Mouse (Mus musculus): ENCODE measurements around the gene Cmpk1. TPM values are rescaled to one million over a fixed set of nuclear protein-coding genes. Genes with fewer than 3 reads are reported as not detected.

The Cmpk1 gene
- polyA plus RNA-seq, 1 experiment from 2014 or later = 356 TPM

DNA sequence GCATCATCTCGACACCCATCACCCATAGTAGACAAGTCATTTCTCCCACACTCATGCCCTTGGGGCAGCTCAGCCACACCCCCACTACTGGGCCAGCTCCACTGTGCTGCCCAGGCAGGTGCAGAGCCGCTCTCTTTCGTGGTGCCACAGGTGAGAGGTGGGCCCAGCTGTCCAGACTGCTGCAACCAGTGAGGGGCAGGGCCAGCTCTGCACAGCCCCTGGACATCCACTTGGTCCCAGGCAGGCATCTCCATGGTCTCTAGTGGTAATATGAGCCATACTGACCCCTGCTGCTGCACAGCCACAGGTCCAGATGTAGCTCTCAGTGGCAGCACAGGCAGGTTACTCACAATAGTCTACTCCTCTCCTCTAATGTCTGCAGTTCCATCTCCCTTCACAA, 33.9 kb downstream of the Cmpk1 start:
- Histone ChIP-seq H3K27me3 (replicated peaks; ENCODE audit: control insufficient read depth, insufficient read depth, low read length) (no peaks in the 10 kb centered on the region), H3K27ac (ENCODE audit: low read depth, low read length) (no peak overlapping the region), H3K36me3 (ENCODE audit: control insufficient read depth, insufficient read depth) (no peaks in the 10 kb centered on the region), H3K9me3 (ENCODE audit: control insufficient read depth) (no peaks in the 10 kb centered on the region), H3K4me3 (ENCODE audit: low read depth, low read length) (no peak overlapping the region), H3K9ac (ENCODE audit: low read depth, low read length) (no peak overlapping the region), H3K4me1 (replicated peaks; ENCODE audit: control insufficient read depth, insufficient read depth, low read length) (no peaks in the 10 kb centered on the region), H3K4me2 (replicated peaks; ENCODE audit: low read depth) (no peak overlapping the region)
- 87% methylated on average over 3 of the region's 3 CpGs for WGBS
- no peak for ATAC-seq
- no peak for TF ChIP-seq CTCF (IDR thresholded peaks at IDR 0.05; ENCODE audit: low read depth)

DNA sequence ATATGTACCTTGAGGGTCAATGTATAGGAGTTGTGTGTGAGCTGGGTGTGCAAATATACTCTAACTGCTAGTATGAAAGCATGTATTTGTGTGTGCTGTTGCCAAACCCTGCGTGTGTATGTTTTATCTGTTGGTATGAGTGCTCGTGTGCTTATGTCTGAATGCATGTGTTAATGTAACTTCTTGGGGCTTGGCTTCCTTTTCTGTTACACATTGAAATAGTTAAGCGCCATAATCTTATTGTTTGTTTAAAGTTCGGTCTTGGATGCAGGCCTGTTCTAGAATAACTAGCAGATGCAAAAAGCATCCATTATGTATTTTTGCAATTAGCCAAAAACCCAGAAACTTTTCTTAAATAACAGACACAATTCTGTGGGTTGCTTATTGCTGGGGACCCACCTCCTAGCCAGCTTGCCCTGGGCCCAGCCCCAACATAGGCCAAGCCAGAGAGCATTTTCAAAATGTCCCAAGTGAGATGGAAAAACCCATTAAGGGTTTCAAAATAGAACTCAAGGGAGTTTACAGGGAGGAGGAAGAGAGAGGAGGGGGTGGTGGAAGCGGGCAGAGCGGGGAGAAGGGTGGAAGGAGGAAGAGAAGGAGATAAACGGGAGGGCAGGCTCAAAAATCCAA, 39.1 kb downstream of the Cmpk1 start:
- ATAC-seq = no peak
- H3K27me3 ChIP-seq (replicated peaks; ENCODE audit: control insufficient read depth, insufficient read depth, low read length) = no peaks in the 10 kb centered on the region
- no peak overlapping the region for H3K4me3 ChIP-seq (ENCODE audit: low read depth, low read length)
- H3K9ac ChIP-seq (ENCODE audit: low read depth, low read length) = no peak overlapping the region
- no peak overlapping the region for H3K4me2 ChIP-seq (replicated peaks; ENCODE audit: low read depth)
- WGBS = 54% methylated on average over 7 of the region's 7 CpGs
- H3K36me3 ChIP-seq (ENCODE audit: control insufficient read depth, insufficient read depth) = no peaks in the 10 kb centered on the region
- H3K4me1 ChIP-seq (replicated peaks; ENCODE audit: control insufficient read depth, insufficient read depth, low read length) = no peaks in the 10 kb centered on the region
- no peak for TF ChIP-seq CTCF (IDR thresholded peaks at IDR 0.05; ENCODE audit: low read depth)
- H3K27ac ChIP-seq (ENCODE audit: low read depth, low read length) = no peak overlapping the region
- H3K9me3 ChIP-seq (ENCODE audit: control insufficient read depth) = no peaks in the 10 kb centered on the region

DNA sequence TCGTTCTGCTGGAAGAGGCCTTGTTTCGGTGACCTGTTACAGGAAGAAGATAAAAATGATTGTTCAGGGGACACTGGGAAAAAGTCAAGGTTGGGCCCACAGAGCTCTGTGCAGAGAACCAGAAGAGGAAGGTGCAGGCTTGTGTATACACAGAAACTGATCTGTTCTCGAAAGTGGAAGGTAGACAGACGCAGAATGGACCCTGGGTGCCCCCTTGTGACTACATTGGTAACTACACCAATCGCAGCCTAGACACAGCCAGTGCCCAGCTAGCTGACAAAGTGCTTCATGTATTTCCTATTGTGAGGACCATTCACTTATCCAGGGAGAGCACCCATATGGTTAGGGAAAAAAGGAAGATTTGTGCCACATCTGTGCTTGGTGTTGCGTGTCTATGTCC, 39.6 kb downstream of the Cmpk1 start:
- H3K9me3 ChIP-seq (ENCODE audit: control insufficient read depth) = no peaks in the 10 kb centered on the region
- no peak overlapping the region for H3K4me3 ChIP-seq (ENCODE audit: low read depth, low read length)
- H3K27me3 ChIP-seq (replicated peaks; ENCODE audit: control insufficient read depth, insufficient read depth, low read length) = no peaks in the 10 kb centered on the region
- H3K4me1 ChIP-seq (replicated peaks; ENCODE audit: control insufficient read depth, insufficient read depth, low read length) = no peaks in the 10 kb centered on the region
- no peak overlapping the region for H3K9ac ChIP-seq (ENCODE audit: low read depth, low read length)
- 14% methylated on average over 6 of the region's 6 CpGs for WGBS
- peak; percentile 97 for TF ChIP-seq CTCF (IDR thresholded peaks at IDR 0.05; ENCODE audit: low read depth)
- H3K4me2 ChIP-seq (replicated peaks; ENCODE audit: low read depth) = no peak overlapping the region
- peak; percentile 57 for ATAC-seq
- H3K27ac ChIP-seq (ENCODE audit: low read depth, low read length) = no peak overlapping the region
- no peaks in the 10 kb centered on the region for H3K36me3 ChIP-seq (ENCODE audit: control insufficient read depth, insufficient read depth)

DNA sequence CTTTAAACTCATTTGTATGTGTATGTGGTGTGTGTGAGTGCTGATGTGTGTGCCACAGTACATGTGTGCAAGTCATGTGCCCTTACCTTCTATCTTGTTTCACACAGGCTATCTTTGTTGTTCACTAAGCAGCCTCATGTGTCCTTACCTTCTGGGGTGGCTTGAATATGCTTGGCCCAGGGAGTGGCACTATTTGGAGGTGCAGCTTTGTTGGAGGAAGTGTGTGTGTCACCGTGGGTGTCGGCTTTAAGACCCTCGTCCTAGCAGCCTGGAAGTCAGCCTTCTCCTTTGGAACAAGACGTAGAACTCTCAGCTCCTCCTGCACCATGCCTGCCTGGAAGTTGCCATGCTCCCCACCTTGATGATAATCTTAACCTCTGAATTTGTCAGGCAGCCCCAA, 40.6 kb downstream of the Cmpk1 start:
- no peak for ATAC-seq
- Histone ChIP-seq H3K4me3 (ENCODE audit: low read depth, low read length) (no peak overlapping the region), H3K4me2 (replicated peaks; ENCODE audit: low read depth) (no peak overlapping the region), H3K27ac (ENCODE audit: low read depth, low read length) (no peak overlapping the region), H3K27me3 (replicated peaks; ENCODE audit: control insufficient read depth, insufficient read depth, low read length) (no peaks in the 10 kb centered on the region), H3K9ac (ENCODE audit: low read depth, low read length) (no peak overlapping the region), H3K36me3 (ENCODE audit: control insufficient read depth, insufficient read depth) (no peaks in the 10 kb centered on the region), H3K4me1 (replicated peaks; ENCODE audit: control insufficient read depth, insufficient read depth, low read length) (no peaks in the 10 kb centered on the region), H3K9me3 (ENCODE audit: control insufficient read depth) (no peaks in the 10 kb centered on the region)
- WGBS = 85% methylated on average over 4 of the region's 4 CpGs
- no peak for TF ChIP-seq CTCF (IDR thresholded peaks at IDR 0.05; ENCODE audit: low read depth)

DNA sequence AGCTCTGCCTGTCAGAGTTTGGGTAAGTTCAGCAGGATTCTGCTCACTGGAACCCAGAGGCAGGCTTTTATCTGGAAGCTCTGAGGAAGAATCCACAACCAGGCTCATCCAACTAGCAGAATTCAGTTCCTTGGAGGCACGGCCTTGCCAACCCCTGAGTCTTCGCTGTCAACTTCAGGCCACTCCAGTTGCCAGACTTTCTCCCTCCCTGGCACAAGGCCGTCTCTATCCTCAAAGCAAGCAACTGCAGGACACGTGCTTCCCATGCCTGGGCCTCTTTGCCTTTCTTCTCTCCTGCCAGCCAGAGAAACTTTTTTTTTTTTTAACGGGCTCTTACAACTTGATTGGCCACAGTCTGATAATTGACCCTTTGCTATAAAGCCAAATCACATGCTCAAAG, 42.0 kb downstream of the Cmpk1 start:
- Histone ChIP-seq H3K4me2 (replicated peaks; ENCODE audit: low read depth) (no peak overlapping the region), H3K9me3 (ENCODE audit: control insufficient read depth) (no peaks in the 10 kb centered on the region), H3K9ac (ENCODE audit: low read depth, low read length) (no peak overlapping the region), H3K27ac (ENCODE audit: low read depth, low read length) (no peak overlapping the region), H3K4me1 (replicated peaks; ENCODE audit: control insufficient read depth, insufficient read depth, low read length) (no peaks in the 10 kb centered on the region), H3K27me3 (replicated peaks; ENCODE audit: control insufficient read depth, insufficient read depth, low read length) (no peaks in the 10 kb centered on the region), H3K4me3 (ENCODE audit: low read depth, low read length) (no peak overlapping the region), H3K36me3 (ENCODE audit: control insufficient read depth, insufficient read depth) (no peaks in the 10 kb centered on the region)
- no peak for ATAC-seq
- WGBS = 39% methylated on average over 5 of the region's 5 CpGs
- TF ChIP-seq CTCF (IDR thresholded peaks at IDR 0.05; ENCODE audit: low read depth) = no peak

DNA sequence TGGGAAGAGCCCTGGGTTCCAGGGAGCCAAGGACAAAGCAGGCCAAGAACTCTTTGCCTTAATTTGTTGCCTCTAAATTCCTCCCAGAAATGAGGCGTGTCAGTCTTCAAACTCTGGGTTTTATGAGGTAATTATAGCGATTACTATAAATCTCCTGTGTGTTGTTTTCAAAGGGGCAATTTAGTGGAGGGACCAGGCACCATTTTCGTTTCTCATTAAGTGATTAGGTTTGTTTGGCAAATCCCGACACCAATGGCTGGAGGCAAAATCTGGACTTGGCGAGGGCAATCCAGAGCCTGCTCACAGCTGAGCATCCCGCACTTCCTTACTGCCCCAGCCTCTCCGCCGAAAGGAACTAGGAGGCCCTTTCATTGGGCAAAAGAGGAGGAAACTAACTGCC, 44.5 kb downstream of the Cmpk1 start:
- H3K27ac ChIP-seq (ENCODE audit: low read depth, low read length) = no peak overlapping the region
- H3K4me3 ChIP-seq (ENCODE audit: low read depth, low read length) = no peak overlapping the region
- no peaks in the 10 kb centered on the region for H3K4me1 ChIP-seq (replicated peaks; ENCODE audit: control insufficient read depth, insufficient read depth, low read length)
- no peaks in the 10 kb centered on the region for H3K36me3 ChIP-seq (ENCODE audit: control insufficient read depth, insufficient read depth)
- H3K4me2 ChIP-seq (replicated peaks; ENCODE audit: low read depth) = no peak overlapping the region
- TF ChIP-seq CTCF (IDR thresholded peaks at IDR 0.05; ENCODE audit: low read depth) = no peak
- H3K27me3 ChIP-seq (replicated peaks; ENCODE audit: control insufficient read depth, insufficient read depth, low read length) = no peaks in the 10 kb centered on the region; the same call in 1 of the 2 replicates
- ATAC-seq = no peak
- WGBS = 35% methylated on average over 8 of the region's 8 CpGs
- H3K9ac ChIP-seq (ENCODE audit: low read depth, low read length) = no peak overlapping the region
- no peaks in the 10 kb centered on the region for H3K9me3 ChIP-seq (ENCODE audit: control insufficient read depth)

DNA sequence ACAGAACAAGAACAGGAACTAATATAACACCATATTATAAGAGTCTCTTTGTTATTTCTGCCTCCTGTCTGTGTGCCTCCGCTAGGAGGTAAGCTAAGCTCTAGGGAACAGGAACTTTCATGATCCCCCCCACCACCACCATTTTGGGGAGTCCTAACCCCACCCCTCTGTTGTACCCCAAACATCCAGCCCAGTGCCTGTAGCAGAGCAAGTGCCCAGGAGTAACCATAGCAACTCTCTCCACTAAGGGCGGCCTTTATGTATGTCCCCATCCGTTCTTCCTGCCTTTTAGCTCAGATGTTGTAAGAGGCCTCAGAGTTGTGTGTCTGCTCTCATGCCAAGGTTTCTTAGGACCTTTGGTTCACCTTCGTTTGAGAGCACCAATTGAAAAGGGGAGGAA, 44.9 kb downstream of the Cmpk1 start:
- no peaks in the 10 kb centered on the region for H3K36me3 ChIP-seq (ENCODE audit: control insufficient read depth, insufficient read depth)
- H3K4me3 ChIP-seq (ENCODE audit: low read depth, low read length) = no peak overlapping the region
- no peaks in the 10 kb centered on the region for H3K4me1 ChIP-seq (replicated peaks; ENCODE audit: control insufficient read depth, insufficient read depth, low read length)
- no peak overlapping the region for H3K9ac ChIP-seq (ENCODE audit: low read depth, low read length)
- no peaks in the 10 kb centered on the region for H3K9me3 ChIP-seq (ENCODE audit: control insufficient read depth)
- 56% methylated on average over 4 of the region's 4 CpGs for WGBS
- no peak for TF ChIP-seq CTCF (IDR thresholded peaks at IDR 0.05; ENCODE audit: low read depth)
- no peak overlapping the region for H3K4me2 ChIP-seq (replicated peaks; ENCODE audit: low read depth)
- H3K27me3 ChIP-seq (replicated peaks; ENCODE audit: control insufficient read depth, insufficient read depth, low read length) = no peaks in the 10 kb centered on the region; the same call in 1 of the 2 replicates
- H3K27ac ChIP-seq (ENCODE audit: low read depth, low read length) = no peak overlapping the region
- ATAC-seq = no peak

Measured in intestine, postnatal 0 days (tissue).